Mouse (Mus musculus): ENCODE measurements at regions not wholly inside any gene's neighbourhood (a gene's known extent, or its start where the extent isn't known, plus 50 kb on each side); places are given as distances from the start of the nearest gene placed in this dataset.

GRCm38 (mm10) chrX:115030381-115031136, 123.2 kb downstream of the Ube2dnl2 start:
- DNase-seq, result peak in 1 of 2 experiments; percentile 1

- DNase-seq, result no peak
These were observed 124.1 kb downstream of the Ube2dnl2 start for GRCm38 (mm10) chrX:115031506-115031905.

- no peak for DNase-seq
These were observed 131.6 kb downstream of the Ube2dnl2 start for GRCm38 (mm10) chrX:115038997-115039396.

- DNase-seq, result no peak
These were observed 155.3 kb downstream of the Ube2dnl2 start for GRCm38 (mm10) chrX:115062556-115063146.

GRCm38 (mm10) chrX:115069339-115069738, 162.0 kb downstream of the Ube2dnl2 start:
- no peak for DNase-seq

GRCm38 (mm10) chrX:115092021-115092420, 184.6 kb downstream of the Ube2dnl2 start:
- DNase-seq, result peak; percentile 68 to 76

- DNase-seq, result no peak
These were observed 185.7 kb downstream of the Ube2dnl2 start for GRCm38 (mm10) chrX:115093063-115093579.
